Mouse (Mus musculus): ENCODE results near the gene Gatd1.
A peak's percentile ranks its signal among the peaks of the same experiment; 100 is the strongest.
"Not testable (repeated sequence)": the region's sequence is repeated elsewhere in the genome, so short reads cannot be mapped to it uniquely, and the experiment has no call there.

Gatd1 gene

GRCm38 (mm10) chr7:141430585-141431240 lies 16.8 kb upstream of the Gatd1 start:
- ATAC-seq (ENCODE audit: insufficient number of reproducible peaks, low FRiP score, low TSS enrichment), result no peak

DNA sequence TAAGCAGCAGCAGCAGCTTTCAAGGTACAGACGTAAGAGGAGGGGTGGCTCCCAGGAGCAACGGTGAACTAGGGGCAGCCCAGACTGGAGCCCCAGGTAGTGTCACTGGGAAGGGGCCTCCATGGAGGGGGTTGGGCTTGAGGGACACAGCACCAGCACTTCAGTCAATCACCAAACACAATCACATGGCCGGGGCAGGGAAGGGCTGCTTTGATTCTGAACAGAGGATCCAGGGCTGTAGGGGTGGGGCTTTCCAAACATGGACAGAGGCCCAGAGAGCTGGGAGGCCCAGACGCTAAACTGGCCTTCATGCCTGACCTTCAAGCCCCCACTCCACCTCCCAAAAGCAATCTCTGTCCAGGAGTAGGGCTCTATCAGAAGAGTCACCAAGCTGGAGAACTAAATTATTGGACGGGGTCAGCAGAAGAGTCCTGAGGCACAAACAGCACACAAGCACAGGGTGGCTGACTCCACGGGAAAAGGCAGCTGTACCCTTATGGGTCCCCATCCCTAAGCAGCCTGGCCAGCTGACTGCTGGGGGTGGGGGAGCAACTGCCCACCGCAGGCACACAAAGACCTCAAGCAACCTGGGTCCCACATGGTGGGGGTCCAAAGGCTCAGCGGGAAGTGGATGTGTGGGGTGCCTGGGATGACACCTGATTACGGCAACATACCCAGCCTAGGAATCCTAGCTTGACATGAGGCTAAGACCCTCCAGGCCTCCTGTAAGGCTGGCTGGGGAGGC lies 16.1 kb upstream of the Gatd1 start:
- no peak for ATAC-seq (ENCODE audit: insufficient number of reproducible peaks, low FRiP score, low TSS enrichment)

- peak; percentile 66 for ATAC-seq (ENCODE audit: insufficient number of reproducible peaks, low FRiP score, low TSS enrichment)
These were observed 15.4 kb upstream of the Gatd1 start, which contains the start of gene Cend1 for GRCm38 (mm10) chr7:141429310-141429709. Gene Cend1 (minus strand): TSS chr7:141429491.

DNA sequence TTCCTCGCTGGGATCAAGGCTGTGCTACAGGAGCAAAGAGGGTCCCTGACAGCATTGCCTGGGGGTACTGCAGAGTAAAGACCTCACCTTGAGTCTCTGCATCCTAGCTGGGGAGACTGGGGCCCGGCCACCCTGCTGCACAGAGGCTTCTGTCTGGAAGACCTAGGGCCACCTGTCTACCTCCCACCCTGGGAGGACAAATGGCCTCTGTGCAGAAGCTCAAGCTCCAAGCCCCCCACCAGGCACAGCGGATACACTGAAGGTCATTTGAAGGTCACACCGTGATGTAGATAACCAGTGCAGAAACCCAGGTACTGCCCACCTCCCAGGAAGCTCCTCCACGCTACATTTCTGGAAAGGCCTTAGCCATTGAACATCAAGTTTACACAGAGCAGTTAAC lies 14.8 kb upstream of the Gatd1 start:
- ATAC-seq (ENCODE audit: insufficient number of reproducible peaks, low FRiP score, low TSS enrichment), result no peak

DNA sequence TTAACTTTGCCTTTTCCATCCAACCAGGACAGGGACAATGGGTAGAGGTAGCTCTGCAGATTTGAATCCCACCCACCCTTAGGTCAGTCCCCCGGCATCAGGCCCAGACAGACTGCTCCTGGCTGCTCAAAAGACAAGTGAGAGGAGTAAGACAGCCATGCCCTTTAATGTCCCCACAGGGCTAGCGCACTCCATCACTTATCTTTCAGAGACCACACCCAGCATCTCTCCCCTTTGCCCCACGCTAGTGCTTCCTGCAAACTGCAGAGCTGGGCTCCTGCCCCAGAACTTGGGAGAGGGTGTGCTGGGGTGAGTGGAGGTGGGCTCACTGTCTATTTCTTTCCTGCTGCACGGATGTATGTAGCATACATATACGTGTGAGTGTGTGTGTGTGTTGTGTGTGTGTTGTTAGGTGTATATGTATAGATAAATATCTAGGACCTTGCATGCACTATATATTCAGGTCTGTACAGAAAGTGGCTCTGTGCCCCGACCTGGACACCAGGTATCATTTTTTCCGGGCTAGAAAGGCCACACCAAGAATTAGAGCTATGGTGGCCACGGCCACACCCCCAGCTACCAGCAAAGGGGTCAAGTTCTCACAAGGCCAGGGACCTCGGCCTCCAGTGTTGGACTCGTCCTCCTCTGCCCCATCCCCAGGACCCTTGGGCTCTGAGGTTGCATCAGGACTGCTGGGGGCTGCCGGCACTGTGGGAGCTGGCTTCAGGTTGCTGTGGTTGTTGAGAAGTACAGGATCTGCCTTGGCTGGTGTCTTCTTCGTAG lies 13.2 kb upstream of the Gatd1 start:
- ATAC-seq (ENCODE audit: insufficient number of reproducible peaks, low FRiP score, low TSS enrichment), result no peak

GRCm38 (mm10) chr7:141423811-141424210 lies 9.9 kb upstream of the Gatd1 start:
- ATAC-seq (ENCODE audit: insufficient number of reproducible peaks, low FRiP score, low TSS enrichment), result no peak

DNA sequence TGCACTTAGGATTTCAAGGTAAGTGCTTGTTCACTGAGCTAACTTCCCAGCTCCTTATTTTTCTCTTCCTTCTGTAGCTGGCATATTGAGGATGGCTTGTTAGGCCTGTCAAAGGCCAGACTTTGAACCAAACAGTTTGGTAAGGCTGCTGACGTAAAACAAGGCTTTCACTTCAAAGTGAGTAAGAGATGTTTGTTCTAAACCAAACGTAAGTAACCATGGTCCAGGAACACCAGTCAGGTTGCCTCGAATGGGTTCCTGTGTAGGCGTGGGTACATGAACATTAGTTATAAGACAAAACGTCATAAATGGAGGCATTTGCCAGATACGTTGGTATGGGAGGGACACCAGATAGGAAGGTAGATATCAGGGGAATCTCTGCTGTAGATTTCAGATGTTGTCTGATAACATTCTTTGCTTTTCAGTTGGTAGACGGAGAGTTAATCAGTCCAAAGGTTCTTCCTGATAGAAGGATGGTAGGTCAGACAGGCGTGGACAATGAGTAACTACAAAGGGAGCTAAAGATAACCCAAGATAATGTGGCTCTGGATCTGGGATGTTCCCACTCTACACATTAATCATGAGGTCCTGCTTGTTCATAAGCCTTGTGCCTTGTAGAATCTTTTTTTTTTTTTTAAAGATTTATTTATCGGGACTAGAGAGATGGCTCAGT lies 6.2 kb upstream of the Gatd1 start:
- ATAC-seq (ENCODE audit: insufficient number of reproducible peaks, low FRiP score, low TSS enrichment), result no peak

DNA sequence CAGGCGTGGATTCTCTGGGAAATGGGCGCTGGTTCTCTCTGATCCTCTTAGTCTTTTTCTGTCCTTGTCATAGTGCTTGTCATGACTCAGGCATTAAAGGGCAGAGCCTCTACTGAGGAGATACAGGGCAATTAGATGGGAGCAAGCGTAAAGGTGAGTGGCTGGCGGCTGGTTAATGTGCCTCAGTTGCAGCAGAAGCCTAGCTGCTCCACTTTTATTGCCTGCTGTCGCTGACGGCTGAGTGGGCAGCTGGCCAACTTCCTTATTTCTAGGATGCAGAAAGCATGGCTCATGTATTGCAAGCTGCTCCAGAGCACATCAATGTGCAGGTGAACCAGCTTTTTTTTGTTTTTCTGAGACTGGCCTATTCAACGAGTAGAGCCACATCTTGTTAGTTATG lies 5.0 kb upstream of the Gatd1 start:
- ATAC-seq (ENCODE audit: insufficient number of reproducible peaks, low FRiP score, low TSS enrichment), result no peak

GRCm38 (mm10) chr7:141417731-141418681 lies 4.1 kb upstream of the Gatd1 start:
- no peak for ATAC-seq (ENCODE audit: insufficient number of reproducible peaks, low FRiP score, low TSS enrichment)

- no peak for ATAC-seq (ENCODE audit: insufficient number of reproducible peaks, low FRiP score, low TSS enrichment)
These were observed 2.4 kb upstream of the Gatd1 start for GRCm38 (mm10) chr7:141416144-141416841.

- no peak for ATAC-seq (ENCODE audit: insufficient number of reproducible peaks, low FRiP score, low TSS enrichment)
These were observed 605 bp downstream of the Gatd1 start for GRCm38 (mm10) chr7:141413331-141413730.

GRCm38 (mm10) chr7:141411667-141412066 lies 2.3 kb downstream of the Gatd1 start:
- ATAC-seq (ENCODE audit: insufficient number of reproducible peaks, low FRiP score, low TSS enrichment), result no peak

DNA sequence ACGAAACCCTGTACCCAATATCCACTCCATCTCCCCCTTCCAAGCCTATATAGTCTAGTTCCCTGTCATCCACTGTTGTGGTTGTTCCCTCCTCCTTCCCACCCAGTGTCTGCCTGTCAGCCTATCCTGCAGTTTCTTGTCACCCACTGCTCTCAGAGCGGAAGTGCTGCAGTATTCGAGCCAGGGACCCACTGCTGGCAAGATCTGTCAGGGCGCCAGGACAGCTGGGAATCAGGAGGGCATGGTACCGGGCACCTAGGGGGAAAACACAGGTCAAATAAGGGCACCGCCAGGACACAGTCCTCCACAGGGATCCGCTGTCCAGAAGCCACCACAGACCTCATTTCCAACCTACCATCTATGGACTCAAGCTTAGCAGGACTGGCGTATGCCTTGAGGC lies 3.3 kb downstream of the Gatd1 start:
- ATAC-seq (ENCODE audit: insufficient number of reproducible peaks, low FRiP score, low TSS enrichment), result no peak

DNA sequence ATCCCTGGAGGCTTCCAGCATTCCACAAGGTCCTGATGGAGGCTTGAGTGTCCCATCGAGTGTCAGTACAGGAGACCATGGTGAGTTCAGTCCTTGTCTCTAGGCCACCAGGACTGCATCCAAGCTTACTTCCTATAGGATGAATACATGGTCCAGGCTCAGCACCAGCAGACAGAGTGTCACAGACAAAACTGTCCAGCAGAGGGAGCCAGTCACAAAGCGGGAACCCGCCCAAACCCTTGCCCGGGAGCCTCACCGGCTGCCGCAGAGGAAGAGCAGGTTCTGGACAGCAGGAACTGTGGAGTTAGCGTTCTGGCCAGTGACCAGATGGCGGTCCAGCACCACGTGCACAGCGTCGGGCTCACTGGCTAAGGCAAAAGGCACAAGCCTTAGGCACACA lies 5.1 kb downstream of the Gatd1 start:
- ATAC-seq (ENCODE audit: insufficient number of reproducible peaks, low FRiP score, low TSS enrichment), result peak; percentile 85; the same call in 1 of the 2 replicates

DNA sequence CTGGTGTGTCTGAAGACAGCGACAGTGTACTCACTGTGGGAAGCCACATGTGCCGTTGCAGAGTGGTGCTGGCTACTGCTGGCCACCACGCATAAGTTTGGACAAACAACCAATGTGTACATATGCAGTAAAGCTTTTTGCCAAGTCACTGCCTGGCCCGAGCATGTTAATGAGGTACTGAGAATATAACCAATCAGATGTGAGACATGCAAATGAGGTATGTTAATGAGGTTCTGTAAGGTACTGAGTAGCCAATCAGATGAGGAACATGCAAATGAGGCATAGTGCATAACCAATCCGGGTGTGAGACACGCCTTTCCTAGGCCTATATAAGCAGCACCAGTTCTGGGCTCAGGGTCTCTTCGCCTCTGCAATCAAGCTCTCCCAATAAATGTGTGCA lies 6.3 kb downstream of the Gatd1 start:
- ATAC-seq (ENCODE audit: insufficient number of reproducible peaks, low FRiP score, low TSS enrichment), result not testable (repeated sequence)

DNA sequence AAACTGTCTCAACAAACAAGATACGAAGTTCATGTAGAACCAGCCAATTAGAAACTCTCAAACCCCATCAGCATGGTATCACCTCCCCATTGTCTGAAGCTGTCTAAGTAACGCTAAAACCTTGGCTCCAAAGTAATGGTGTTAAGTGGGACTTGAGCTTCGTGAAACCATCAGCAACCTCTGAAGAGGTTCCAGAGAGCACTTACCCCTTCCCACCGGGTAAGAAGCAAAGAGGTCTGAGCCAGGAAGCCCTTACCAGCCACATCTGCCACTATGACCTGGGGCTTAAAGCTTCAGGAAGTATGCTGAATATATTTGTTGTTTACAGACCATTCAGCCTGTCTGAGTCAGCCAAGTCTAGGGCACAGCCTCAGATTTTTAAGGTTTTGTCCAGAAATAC lies 8.5 kb downstream of the Gatd1 start:
- no peak for ATAC-seq (ENCODE audit: insufficient number of reproducible peaks, low FRiP score, low TSS enrichment)

GRCm38 (mm10) chr7:141403305-141403704 lies 10.6 kb downstream of the Gatd1 start:
- ATAC-seq (ENCODE audit: insufficient number of reproducible peaks, low FRiP score, low TSS enrichment), result peak; percentile 20; the same call in 1 of the 2 replicates

DNA sequence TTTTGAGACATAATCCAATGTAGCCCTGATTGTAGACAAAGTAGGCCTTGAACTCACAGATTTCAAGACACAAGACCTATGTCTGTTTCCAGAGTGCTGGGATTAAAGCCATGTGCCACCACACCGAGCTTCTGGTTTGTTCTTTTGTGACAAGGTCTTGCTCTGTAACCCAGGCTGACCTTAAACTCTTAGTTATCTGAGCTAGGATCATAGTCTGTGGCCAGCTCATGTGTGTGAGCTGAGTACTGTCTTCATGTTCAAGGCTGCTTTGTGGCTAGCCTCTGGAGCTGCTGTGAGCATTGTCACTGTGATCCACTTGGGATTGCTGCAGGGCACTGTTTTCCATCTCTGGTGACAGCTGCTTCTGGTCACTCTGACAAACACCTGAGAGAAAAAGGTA lies 18.6 kb downstream of the Gatd1 start:
- no peak for ATAC-seq (ENCODE audit: insufficient number of reproducible peaks, low FRiP score, low TSS enrichment)

GRCm38 (mm10) chr7:141394771-141395170 lies 19.2 kb downstream of the Gatd1 start:
- ATAC-seq (ENCODE audit: insufficient number of reproducible peaks, low FRiP score, low TSS enrichment), result no peak
